Mouse (Mus musculus): ENCODE results near the gene Aqp6.

GRCm38 (mm10) chr15:99603216-99603615 lies 2.0 kb downstream of the Aqp6 start:
- TF ChIP-seq POLR2A (IDR thresholded peaks at IDR 0.05; ENCODE audit: borderline replicate concordance, extremely low read depth, low read depth, low read length): no peak
- TF ChIP-seq CTCF (IDR thresholded peaks at IDR 0.05; ENCODE audit: insufficient read depth, low read length): no peak

Data from lung, adult 2 months (tissue).